Mouse (Mus musculus): ENCODE data around the gene Ddx28. TPM values are rescaled to one million over a fixed set of nuclear protein-coding genes. Genes with fewer than 3 reads are reported as not detected.
A peak's percentile ranks its signal among the peaks of the same experiment; 100 is the strongest.

The Ddx28 gene
- 16.4 and 18.4 TPM in 2 replicates for polyA plus RNA-seq (2014; fragmentation: Nextera tagmentation; extraction: Ambion mirVana)

- no peaks in the 10 kb centered on the region for H3K9me3 ChIP-seq (ENCODE audit: control insufficient read depth, low read depth, low read length)
- H3K27me3 ChIP-seq (ENCODE audit: control insufficient read depth, insufficient read depth, low read length): no peaks in the 10 kb centered on the region
- peak within 1 kb of the TSS; percentile 87 for H3K9ac ChIP-seq (replicated peaks; ENCODE audit: low read depth, low read length)
- ATAC-seq (ENCODE audit: insufficient number of reproducible peaks, insufficient read depth, low FRiP score, low read depth): no peak
- peak within 1 kb of the TSS; percentile 69 for H3K27ac ChIP-seq (ENCODE audit: low read length)
- H3K4me1 ChIP-seq (ENCODE audit: control insufficient read depth, insufficient read depth, low read length): peaks cover 8% of the 10 kb centered on the region
- WGBS: 2% methylated on average over 6 of the region's 6 CpGs
- H3K4me3 ChIP-seq (ENCODE audit: low read depth, low read length): peak within 1 kb of the TSS; percentile 96
- H3K4me2 ChIP-seq (replicated peaks; ENCODE audit: low read depth, low read length): peak within 1 kb of the TSS; percentile 93
- no peaks in the 10 kb centered on the region for H3K36me3 ChIP-seq (ENCODE audit: control insufficient read depth, insufficient read depth, low read length)
Measured at GRCm38 (mm10) chr8:106011643-106011986, at the start of gene Ddx28. Gene Ddx28 (minus strand): TSS chr8:106011882.

GRCm38 (mm10) chr8:106060521-106060920 is 48.8 kb upstream of the Ddx28 start:
- Histone ChIP-seq H3K9ac (replicated peaks; ENCODE audit: low read depth, low read length) (peak overlapping the region; percentile 89), H3K27ac (ENCODE audit: low read length) (no peak overlapping the region)
- 4% methylated on average over 3 of the region's 3 CpGs for WGBS

GRCm38 (mm10) chr8:106059613-106060371 is 48.1 kb upstream of the Ddx28 start:
- Histone ChIP-seq H3K36me3 (ENCODE audit: control insufficient read depth, insufficient read depth, low read length) (no peaks in the 10 kb centered on the region), H3K9ac (replicated peaks; ENCODE audit: low read depth, low read length) (peak overlapping the region; percentile 89), H3K27ac (ENCODE audit: low read length) (peak overlapping the region; percentile 96), H3K4me1 (ENCODE audit: control insufficient read depth, insufficient read depth, low read length) (peaks cover 13% of the 10 kb centered on the region), H3K9me3 (ENCODE audit: control insufficient read depth, low read depth, low read length) (no peaks in the 10 kb centered on the region), H3K27me3 (ENCODE audit: control insufficient read depth, insufficient read depth, low read length) (no peaks in the 10 kb centered on the region), H3K4me2 (replicated peaks; ENCODE audit: low read depth, low read length) (peak overlapping the region; percentile 48), H3K4me3 (ENCODE audit: low read depth, low read length) (peak overlapping the region; percentile 72)
- ATAC-seq (ENCODE audit: insufficient number of reproducible peaks, insufficient read depth, low FRiP score, low read depth): peak; percentile 79
- WGBS: under 1% methylated on average over 75 of the region's 83 CpGs

More at GRCm38 (mm10) chr8:106060521-106060920, 48.8 kb upstream of the Ddx28 start:
- Histone ChIP-seq H3K4me2 (replicated peaks; ENCODE audit: low read depth, low read length) (peak overlapping the region; percentile 48), H3K27me3 (ENCODE audit: control insufficient read depth, insufficient read depth, low read length) (no peaks in the 10 kb centered on the region), H3K4me3 (ENCODE audit: low read depth, low read length) (peak overlapping the region; percentile 72), H3K4me1 (ENCODE audit: control insufficient read depth, insufficient read depth, low read length) (peaks cover 13% of the 10 kb centered on the region), H3K9me3 (ENCODE audit: control insufficient read depth, low read depth, low read length) (no peaks in the 10 kb centered on the region), H3K36me3 (ENCODE audit: control insufficient read depth, insufficient read depth, low read length) (no peaks in the 10 kb centered on the region)
- ATAC-seq (ENCODE audit: insufficient number of reproducible peaks, insufficient read depth, low FRiP score, low read depth): no peak

GRCm38 (mm10) chr8:106058731-106059612 is 47.3 kb upstream of the Ddx28 start, which contains the start of gene Nfatc3:
Gene Nfatc3 (plus strand): TSS chr8:106058840.
- Histone ChIP-seq H3K4me2 (replicated peaks; ENCODE audit: low read depth, low read length) (peak within 1 kb of the TSS; percentile 82), H3K9ac (replicated peaks; ENCODE audit: low read depth, low read length) (peak within 1 kb of the TSS; percentile 89), H3K27ac (ENCODE audit: low read length) (peak within 1 kb of the TSS; percentile 96), H3K9me3 (ENCODE audit: control insufficient read depth, low read depth, low read length) (no peaks in the 10 kb centered on the region), H3K4me3 (ENCODE audit: low read depth, low read length) (peak within 1 kb of the TSS; percentile 72), H3K27me3 (ENCODE audit: control insufficient read depth, insufficient read depth, low read length) (no peaks in the 10 kb centered on the region), H3K4me1 (ENCODE audit: control insufficient read depth, insufficient read depth, low read length) (peaks cover 16% of the 10 kb centered on the region), H3K36me3 (ENCODE audit: control insufficient read depth, insufficient read depth, low read length) (peaks cover 2% of the 10 kb centered on the region; the same call in 1 of the 2 replicates)
- 1% methylated on average over 52 of the region's 52 CpGs for WGBS
- peak; percentile 98 for ATAC-seq (ENCODE audit: insufficient number of reproducible peaks, insufficient read depth, low FRiP score, low read depth)

GRCm38 (mm10) chr8:106056455-106056982 is 44.8 kb upstream of the Ddx28 start:
- 90% methylated on average over 4 of the region's 4 CpGs for WGBS
- Histone ChIP-seq H3K9me3 (ENCODE audit: control insufficient read depth, low read depth, low read length) (no peaks in the 10 kb centered on the region), H3K27me3 (ENCODE audit: control insufficient read depth, insufficient read depth, low read length) (no peaks in the 10 kb centered on the region), H3K4me1 (ENCODE audit: control insufficient read depth, insufficient read depth, low read length) (peaks cover 8% of the 10 kb centered on the region), H3K4me2 (replicated peaks; ENCODE audit: low read depth, low read length) (no peak overlapping the region), H3K36me3 (ENCODE audit: control insufficient read depth, insufficient read depth, low read length) (peaks cover 8% of the 10 kb centered on the region), H3K27ac (ENCODE audit: low read length) (no peak overlapping the region), H3K4me3 (ENCODE audit: low read depth, low read length) (no peak overlapping the region), H3K9ac (replicated peaks; ENCODE audit: low read depth, low read length) (no peak overlapping the region)
- no peak for ATAC-seq (ENCODE audit: insufficient number of reproducible peaks, insufficient read depth, low FRiP score, low read depth)

- H3K27ac ChIP-seq (ENCODE audit: low read length): no peak overlapping the region
- ATAC-seq (ENCODE audit: insufficient number of reproducible peaks, insufficient read depth, low FRiP score, low read depth): no peak
- WGBS: 67% methylated on average over 3 of the region's 3 CpGs
Measured at GRCm38 (mm10) chr8:106055038-106055437, 43.4 kb upstream of the Ddx28 start.

GRCm38 (mm10) chr8:106054190-106054811 is 42.6 kb upstream of the Ddx28 start:
- H3K4me3 ChIP-seq (ENCODE audit: low read depth, low read length): no peak overlapping the region
- ATAC-seq (ENCODE audit: insufficient number of reproducible peaks, insufficient read depth, low FRiP score, low read depth): no peak
- H3K36me3 ChIP-seq (ENCODE audit: control insufficient read depth, insufficient read depth, low read length): peaks cover 8% of the 10 kb centered on the region
- 48% methylated on average over 6 of the region's 6 CpGs for WGBS
- H3K27ac ChIP-seq (ENCODE audit: low read length): no peak overlapping the region; the same call in 1 of the 2 replicates
- H3K4me2 ChIP-seq (replicated peaks; ENCODE audit: low read depth, low read length): no peak overlapping the region
- H3K9ac ChIP-seq (replicated peaks; ENCODE audit: low read depth, low read length): no peak overlapping the region
- no peaks in the 10 kb centered on the region for H3K9me3 ChIP-seq (ENCODE audit: control insufficient read depth, low read depth, low read length)
- 0 out of 2 replicates have a peak, but pooled peaks cover 4% of the 10 kb centered on the region for H3K4me1 ChIP-seq (ENCODE audit: control insufficient read depth, insufficient read depth, low read length)
- H3K27me3 ChIP-seq (ENCODE audit: control insufficient read depth, insufficient read depth, low read length): no peaks in the 10 kb centered on the region

More at GRCm38 (mm10) chr8:106055038-106055437, 43.4 kb upstream of the Ddx28 start:
- no peak overlapping the region for H3K4me3 ChIP-seq (ENCODE audit: low read depth, low read length)
- peaks cover 8% of the 10 kb centered on the region for H3K36me3 ChIP-seq (ENCODE audit: control insufficient read depth, insufficient read depth, low read length)
- no peaks in the 10 kb centered on the region for H3K27me3 ChIP-seq (ENCODE audit: control insufficient read depth, insufficient read depth, low read length)
- no peaks in the 10 kb centered on the region for H3K9me3 ChIP-seq (ENCODE audit: control insufficient read depth, low read depth, low read length)
- H3K4me1 ChIP-seq (ENCODE audit: control insufficient read depth, insufficient read depth, low read length): 0 out of 2 replicates have a peak, but pooled peaks cover 4% of the 10 kb centered on the region
- no peak overlapping the region for H3K9ac ChIP-seq (replicated peaks; ENCODE audit: low read depth, low read length)
- no peak overlapping the region for H3K4me2 ChIP-seq (replicated peaks; ENCODE audit: low read depth, low read length)

Measured in stomach, embryonic 14.5 days (tissue).